Mouse (Mus musculus) myocyte (in vitro differentiated cells): ENCODE data around the gene Hes2. TPM values are rescaled to one million over a fixed set of nuclear protein-coding genes. Genes with fewer than 3 reads are reported as not detected.

Experiments
- H3K27me3 ChIP-seq: one replicate; pipeline ENCODE4 v1.6.1; 2011; ENCODE audit not compliant: control insufficient read depth, insufficient read depth, insufficient read length
- H3K36me3 ChIP-seq: one replicate; pipeline ENCODE4 v1.6.1; 2011; ENCODE audit not compliant: control insufficient read depth, insufficient read depth
- H3K4me2 ChIP-seq: one replicate; pipeline ENCODE4 v1.6.1; 2011; ENCODE audit warnings: low read depth, control low read depth
- H3K4me3 ChIP-seq: one replicate; pipeline ENCODE4 v1.5.1; 2011; ENCODE audit warnings: mild to moderate bottlenecking, control low read depth, moderate library complexity
- H3K79me2 ChIP-seq: one replicate; pipeline ENCODE4 v1.6.1; 2011; ENCODE audit not compliant: control insufficient read depth, insufficient read depth
- H3ac ChIP-seq: one replicate; pipeline ENCODE4 v1.6.1; 2011; ENCODE audit not compliant: control insufficient read depth, insufficient read length
- CEBPB ChIP-seq: IDR thresholded peaks from 2 replicates; pipeline ENCODE4 v1.6.1; 2011; ENCODE audit warnings: mild to moderate bottlenecking, moderate library complexity; ENCODE audit not compliant: poor library complexity, insufficient read depth, severe bottlenecking
- E2F4 ChIP-seq: IDR thresholded peaks from one replicate; pipeline ENCODE4 v1.6.1; 2011; ENCODE audit warnings: mild to moderate bottlenecking, control low read depth, moderate library complexity; ENCODE audit not compliant: insufficient read depth
- MAX ChIP-seq: IDR thresholded peaks from one replicate; pipeline ENCODE4 v1.6.1; 2011; ENCODE audit warnings: low read depth, mild to moderate bottlenecking, control low read depth
- MYOD1 ChIP-seq, 3 experiments: IDR thresholded peaks; one replicate each; pipeline ENCODE4 v1.6.1; 2011; ENCODE audit warnings: control low read depth in 2 of 3, low read depth in 2 of 3, mild to moderate bottlenecking in 2 of 3, moderate library complexity in 1 of 3; ENCODE audit not compliant: insufficient read length in 2 of 3, control insufficient read depth in 1 of 3
- MYOG ChIP-seq, 3 experiments: IDR thresholded peaks; one replicate each; pipeline ENCODE4 v1.6.1; 2011; ENCODE audit warnings: control low read depth in 2 of 3, low read depth in 2 of 3, mild to moderate bottlenecking in 2 of 3; ENCODE audit not compliant: insufficient read length in 2 of 3, control insufficient read depth in 1 of 3, insufficient read depth in 1 of 3
- POLR2A ChIP-seq: IDR thresholded peaks from one replicate; pipeline ENCODE4 v1.6.1; 2011; ENCODE audit warnings: low read depth, mild to moderate bottlenecking, control low read depth, moderate library complexity; ENCODE audit not compliant: insufficient read length
- POLR2AphosphoS2 ChIP-seq: IDR thresholded peaks from one replicate; pipeline ENCODE4 v1.6.1; 2011; ENCODE audit warnings: low read depth, control low read depth; ENCODE audit not compliant: insufficient read length
- REST ChIP-seq: IDR thresholded peaks from one replicate; pipeline ENCODE4 v1.6.1; 2011; ENCODE audit warnings: mild to moderate bottlenecking, control low read depth, moderate library complexity; ENCODE audit not compliant: insufficient read depth, insufficient read length
- SRF ChIP-seq: IDR thresholded peaks from one replicate; pipeline ENCODE4 v1.6.1; 2011; ENCODE audit warnings: low read depth; ENCODE audit not compliant: control insufficient read depth, insufficient read length
- TCF12 ChIP-seq: IDR thresholded peaks from one replicate; pipeline ENCODE4 v1.6.1; 2011; ENCODE audit warnings: mild to moderate bottlenecking, control low read depth; ENCODE audit not compliant: poor library complexity, insufficient read depth, severe bottlenecking
- TCF3 ChIP-seq: IDR thresholded peaks from one replicate; pipeline ENCODE4 v1.6.1; 2011; ENCODE audit warnings: low read depth, control low read depth; ENCODE audit not compliant: insufficient read length
- USF1 ChIP-seq: IDR thresholded peaks from one replicate; pipeline ENCODE4 v1.6.1; 2011; ENCODE audit warnings: low read depth, mild to moderate bottlenecking, control low read depth, moderate library complexity
- polyA plus RNA-seq: library from polyadenylated mRNA; unstranded; fragments of >200 nt; fragmentation: generic; extraction: Trizol; gene quantifications from one replicate; pipeline ENCODE4 v1.2.1, GENCODE M21; 2012; ENCODE audit warnings: missing spikeins

Hes2 gene
- polyA plus RNA-seq, 1 experiment, result not detected

- Histone ChIP-seq H3K4me3 (no peak overlapping the region), H3K36me3 (no peaks in the 10 kb centered on the region), H3ac (no peak overlapping the region), H3K79me2 (no peaks in the 10 kb centered on the region), H3K4me2 (peak overlapping the region; percentile 59), H3K27me3 (peaks cover 14% of the 10 kb centered on the region)
- peak; percentile 12 for TF ChIP-seq SRF
- TF ChIP-seq E2F4, result no peak
- TF ChIP-seq POLR2AphosphoS2, result no peak
- TF ChIP-seq REST, result no peak
- TF ChIP-seq TCF12, result no peak
- TF ChIP-seq POLR2A, result peak; percentile 19
- TF ChIP-seq CEBPB, result no peak
- TF ChIP-seq MAX, result no peak
- TF ChIP-seq USF1, result no peak
- TF ChIP-seq MYOD1 (IDR thresholded peaks at IDR 0.05; ENCODE audit: control insufficient read depth in 1 of 3, insufficient read length in 2 of 3, low read depth in 2 of 3), result peak in 1 of 3 experiments; percentile 36
- TF ChIP-seq MYOG (IDR thresholded peaks at IDR 0.05; ENCODE audit: control insufficient read depth in 1 of 3, insufficient read depth in 1 of 3, insufficient read length in 2 of 3, low read depth in 2 of 3), result peak in 1 of 3 experiments; percentile 1
- TF ChIP-seq TCF3, result no peak
These were observed 20.0 kb upstream of the Hes2 start for GRCm38 (mm10) chr4:152138497-152139260.

GRCm38 (mm10) chr4:152140441-152140840 is 18.2 kb upstream of the Hes2 start:
- TF ChIP-seq MYOD1 (IDR thresholded peaks at IDR 0.05; ENCODE audit: control insufficient read depth in 1 of 3, insufficient read length in 2 of 3, low read depth in 2 of 3) (peak in 1 of 3 experiments; percentile 15), TCF12 (no peak), SRF (no peak)
- peaks cover 19% of the 10 kb centered on the region for H3K27me3 ChIP-seq

GRCm38 (mm10) chr4:152141521-152142135 is 17.0 kb upstream of the Hes2 start:
- Histone ChIP-seq H3K4me2 (no peak overlapping the region), H3K4me3 (no peak overlapping the region), H3K27me3 (peaks cover 21% of the 10 kb centered on the region), H3ac (no peak overlapping the region), H3K36me3 (no peaks in the 10 kb centered on the region), H3K79me2 (no peaks in the 10 kb centered on the region)
- TF ChIP-seq POLR2AphosphoS2 (no peak), MYOD1 (IDR thresholded peaks at IDR 0.05; ENCODE audit: control insufficient read depth in 1 of 3, insufficient read length in 2 of 3, low read depth in 2 of 3) (peak in 1 of 3 experiments; percentile 40)

More at GRCm38 (mm10) chr4:152140441-152140840, 18.2 kb upstream of the Hes2 start:
- Histone ChIP-seq H3K4me3 (no peak overlapping the region), H3K4me2 (no peak overlapping the region), H3ac (no peak overlapping the region), H3K79me2 (no peaks in the 10 kb centered on the region), H3K36me3 (no peaks in the 10 kb centered on the region)

GRCm38 (mm10) chr4:152143632-152144031 is 15.0 kb upstream of the Hes2 start:
- no peak for TF ChIP-seq E2F4
- no peak for TF ChIP-seq CEBPB
- Histone ChIP-seq H3K4me2 (no peak overlapping the region), H3ac (no peak overlapping the region), H3K27me3 (peaks cover 41% of the 10 kb centered on the region), H3K79me2 (no peaks in the 10 kb centered on the region), H3K36me3 (no peaks in the 10 kb centered on the region), H3K4me3 (no peak overlapping the region)

GRCm38 (mm10) chr4:152145473-152145872 is 13.2 kb upstream of the Hes2 start:
- Histone ChIP-seq H3K4me3 (no peak overlapping the region), H3K79me2 (no peaks in the 10 kb centered on the region), H3K36me3 (no peaks in the 10 kb centered on the region), H3K4me2 (no peak overlapping the region), H3K27me3 (peaks cover 53% of the 10 kb centered on the region), H3ac (no peak overlapping the region)
- no peak for TF ChIP-seq POLR2A
